Mouse (Mus musculus) layer of hippocampus, adult 9-10 months (tissue): ENCODE measurements around the gene Antxrl.

Experiments
- DNase-seq: peaks from one replicate; pipeline ENCODE4 v3.0.0; 2022; ENCODE audit warnings: low spot score

The Antxrl gene

DNA sequence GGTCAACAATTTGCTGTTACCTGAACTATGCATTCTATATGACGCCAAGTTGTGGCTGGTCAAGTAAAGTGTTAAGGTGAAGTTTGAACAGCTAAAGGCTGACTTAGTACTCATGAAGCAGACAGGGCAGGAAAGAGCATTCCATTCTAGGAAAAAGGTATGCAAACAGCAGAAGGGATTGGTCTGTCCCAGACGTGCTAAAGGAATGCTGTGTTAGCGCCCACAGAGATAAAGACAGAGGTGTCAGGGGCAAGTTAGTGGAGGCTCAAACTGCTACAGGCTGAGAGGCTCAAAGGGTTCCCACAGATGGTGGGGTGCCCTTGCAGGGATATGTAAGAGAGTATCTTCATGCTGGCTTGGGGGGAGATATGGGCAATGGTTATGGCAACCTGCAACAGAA lies 51.3 kb downstream of the Antxrl start:
- no peak for DNase-seq

DNA sequence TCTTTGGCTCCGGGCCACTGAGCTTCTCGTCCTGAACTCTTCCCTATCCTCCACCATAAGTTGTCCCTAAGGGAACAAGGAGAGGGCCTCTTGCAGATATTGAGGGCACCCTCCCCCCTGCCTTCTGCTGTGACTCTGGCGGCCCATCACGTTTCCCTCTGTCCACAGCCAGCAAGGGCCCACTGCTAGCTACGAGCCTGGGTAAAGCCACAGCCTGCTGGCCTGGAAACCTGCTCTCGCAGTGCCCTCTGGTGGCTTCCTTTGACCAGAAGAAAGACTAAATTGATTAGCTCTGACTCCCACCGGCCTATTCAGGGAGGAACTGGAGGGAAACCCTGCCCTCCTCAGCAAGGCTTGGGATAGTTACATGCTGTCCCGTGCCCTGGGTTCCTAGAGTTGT lies 52.4 kb downstream of the Antxrl start:
- no peak for DNase-seq

- no peak for DNase-seq
These were observed 54.0 kb downstream of the Antxrl start for GRCm38 (mm10) chr14:34106389-34107062.

DNA sequence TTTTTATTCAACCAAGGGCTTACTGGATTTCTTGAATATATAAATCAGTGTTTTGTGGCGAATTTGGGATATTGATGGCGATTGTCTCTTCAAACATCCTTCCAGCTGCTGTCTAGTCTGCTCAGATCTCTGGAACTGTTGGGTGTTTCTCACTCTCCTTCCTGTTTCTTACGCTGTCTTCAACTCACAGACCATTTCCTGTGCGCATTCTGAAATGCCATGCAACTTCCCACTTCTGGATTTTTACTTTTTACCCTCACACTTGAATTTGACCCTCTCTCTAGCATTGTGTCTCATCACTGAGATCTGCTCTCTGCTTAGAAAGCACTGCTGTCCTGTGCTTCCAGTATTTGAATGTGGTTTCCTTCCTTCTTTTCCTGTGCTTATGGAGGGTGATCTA lies 55.1 kb downstream of the Antxrl start:
- no peak for DNase-seq

GRCm38 (mm10) chr14:34114311-34114710 lies 61.8 kb downstream of the Antxrl start:
- DNase-seq, result no peak

GRCm38 (mm10) chr14:34119046-34119723 lies 66.7 kb downstream of the Antxrl start:
- DNase-seq, result no peak

GRCm38 (mm10) chr14:34120016-34120910 lies 67.8 kb downstream of the Antxrl start:
- DNase-seq, result no peak

DNA sequence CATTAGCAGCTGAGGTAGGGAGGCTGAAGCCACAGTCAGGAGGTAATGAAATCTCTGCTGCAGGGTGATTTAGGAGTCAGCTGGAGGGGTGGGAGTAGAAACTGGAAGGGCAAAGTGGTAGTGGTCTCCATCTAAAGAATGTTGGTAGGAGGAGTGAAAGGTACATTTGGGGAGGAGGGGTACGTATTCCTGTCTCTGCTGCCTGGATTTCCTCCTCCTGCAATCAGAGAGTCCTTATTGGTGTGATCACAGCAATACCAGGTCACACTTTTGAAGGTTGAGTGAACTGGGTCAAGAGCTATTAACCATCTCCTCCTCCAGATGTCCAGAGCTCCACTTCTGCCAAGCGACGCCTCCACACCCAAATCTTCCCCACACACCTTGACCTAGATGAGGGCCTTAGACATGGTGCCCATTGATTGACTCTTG lies 68.4 kb downstream of the Antxrl start:
- no peak for DNase-seq

GRCm38 (mm10) chr14:34121691-34122090 lies 69.2 kb downstream of the Antxrl start:
- DNase-seq, result no peak
